Mouse (Mus musculus): Measurements from ENCODE around the gene Me3.

Me3 gene

GRCm38 (mm10) chr7:89664197-89664596, 32.0 kb downstream of the Me3 start:
- DNase-seq (ENCODE audit: low read depth in 2 of 2, low spot score in 2 of 2): no peak

GRCm38 (mm10) chr7:89666361-89666760, 34.2 kb downstream of the Me3 start:
- no peak for DNase-seq (ENCODE audit: low read depth in 2 of 2, low spot score in 2 of 2)

- DNase-seq (ENCODE audit: low read depth in 2 of 2, low spot score in 2 of 2): no peak
These were observed 35.4 kb downstream of the Me3 start for GRCm38 (mm10) chr7:89667570-89667969.

- DNase-seq (ENCODE audit: low read depth in 2 of 2, low spot score in 2 of 2): no peak
These were observed 37.3 kb downstream of the Me3 start for GRCm38 (mm10) chr7:89669461-89669860.

GRCm38 (mm10) chr7:89671104-89671831, 39.1 kb downstream of the Me3 start:
- DNase-seq (ENCODE audit: low read depth in 2 of 2, low spot score in 2 of 2): no peak

- DNase-seq (ENCODE audit: low read depth in 2 of 2, low spot score in 2 of 2): no peak
These were observed 44.0 kb downstream of the Me3 start for GRCm38 (mm10) chr7:89676176-89676575.

GRCm38 (mm10) chr7:89677850-89678249, 45.7 kb downstream of the Me3 start:
- no peak for DNase-seq (ENCODE audit: low read depth in 2 of 2, low spot score in 2 of 2)

GRCm38 (mm10) chr7:89678719-89679118, 46.5 kb downstream of the Me3 start:
- no peak for DNase-seq (ENCODE audit: low read depth in 2 of 2, low spot score in 2 of 2)

GRCm38 (mm10) chr7:89679139-89679538, 46.9 kb downstream of the Me3 start:
- DNase-seq (ENCODE audit: low read depth in 2 of 2, low spot score in 2 of 2): no peak

GRCm38 (mm10) chr7:89679621-89680140, 47.5 kb downstream of the Me3 start:
- no peak for DNase-seq (ENCODE audit: low read depth in 2 of 2, low spot score in 2 of 2)

GRCm38 (mm10) chr7:89680891-89681290, 48.7 kb downstream of the Me3 start:
- no peak for DNase-seq (ENCODE audit: low read depth in 2 of 2, low spot score in 2 of 2)

GRCm38 (mm10) chr7:89681666-89682470, 49.7 kb downstream of the Me3 start:
- DNase-seq (ENCODE audit: low read depth in 2 of 2, low spot score in 2 of 2): no peak

- no peak for DNase-seq (ENCODE audit: low read depth in 2 of 2, low spot score in 2 of 2)
These were observed 66.0 kb downstream of the Me3 start for GRCm38 (mm10) chr7:89698186-89698585.

- no peak for DNase-seq (ENCODE audit: low read depth in 2 of 2, low spot score in 2 of 2)
These were observed 67.6 kb downstream of the Me3 start for GRCm38 (mm10) chr7:89699668-89700350.

- no peak for DNase-seq (ENCODE audit: low read depth in 2 of 2, low spot score in 2 of 2)
These were observed 68.3 kb downstream of the Me3 start for GRCm38 (mm10) chr7:89700511-89700910.

GRCm38 (mm10) chr7:89710776-89711175, 78.6 kb downstream of the Me3 start:
- no peak for DNase-seq (ENCODE audit: low read depth in 2 of 2, low spot score in 2 of 2)

- no peak for DNase-seq (ENCODE audit: low read depth in 2 of 2, low spot score in 2 of 2)
These were observed 80.9 kb downstream of the Me3 start for GRCm38 (mm10) chr7:89713059-89713458.

GRCm38 (mm10) chr7:89716226-89716625, 84.0 kb downstream of the Me3 start:
- DNase-seq (ENCODE audit: low read depth in 2 of 2, low spot score in 2 of 2): no peak

GRCm38 (mm10) chr7:89717521-89717920, 85.3 kb downstream of the Me3 start:
- no peak for DNase-seq (ENCODE audit: low read depth in 2 of 2, low spot score in 2 of 2)

GRCm38 (mm10) chr7:89718264-89718663, 86.1 kb downstream of the Me3 start:
- no peak for DNase-seq (ENCODE audit: low read depth in 2 of 2, low spot score in 2 of 2)

- no peak for DNase-seq (ENCODE audit: low read depth in 2 of 2, low spot score in 2 of 2)
These were observed 88.1 kb downstream of the Me3 start for GRCm38 (mm10) chr7:89720256-89720655.

- no peak for DNase-seq (ENCODE audit: low read depth in 2 of 2, low spot score in 2 of 2)
These were observed 94.5 kb downstream of the Me3 start for GRCm38 (mm10) chr7:89726712-89727111.
